Mouse (Mus musculus): ENCODE data around the gene Dlx3. TPM values are rescaled to one million over a fixed set of nuclear protein-coding genes. Genes with fewer than 3 reads are reported as not detected.

Gene Dlx3
- 0.89 and 1.3 TPM in 2 replicates for polyA plus RNA-seq (2016; fragmentation: Nextera tagmentation; extraction: Ambion mirVana)

DNA sequence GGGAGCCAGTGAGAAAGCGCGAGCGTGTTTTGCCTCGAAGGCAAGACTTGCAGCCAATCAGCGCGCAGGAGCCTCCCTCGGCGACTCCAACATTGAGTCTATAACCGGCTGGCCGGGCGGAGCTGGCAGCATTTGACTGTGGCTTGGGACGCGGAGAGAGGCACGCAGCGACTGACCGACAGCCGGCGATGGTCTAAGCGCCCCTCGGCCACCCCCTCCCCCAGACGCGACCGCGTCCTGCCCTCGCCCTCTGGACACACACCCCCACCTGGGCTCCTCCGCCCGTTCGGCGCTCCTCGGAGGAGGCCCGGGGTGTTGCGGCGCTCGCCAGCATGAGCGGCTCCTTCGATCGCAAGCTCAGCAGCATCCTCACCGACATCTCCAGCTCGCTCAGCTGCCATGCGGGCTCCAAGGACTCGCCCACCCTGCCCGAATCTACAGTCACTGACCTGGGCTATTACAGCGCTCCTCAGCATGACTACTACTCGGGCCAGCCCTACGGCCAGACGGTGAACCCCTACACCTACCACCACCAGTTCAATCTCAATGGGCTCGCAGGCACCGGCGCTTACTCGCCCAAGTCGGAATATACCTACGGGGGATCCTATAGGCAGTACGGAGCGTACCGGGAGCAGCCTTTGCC is at the start of gene Dlx3:
Gene Dlx3, plus strand, starts transcription at position 130 of the 643 bp plus-strand sequence.
- H3K27ac ChIP-seq (replicated peaks): no peak within 1 kb of the TSS; the same call in 1 of the 2 replicates
- H3K9me3 ChIP-seq (replicated peaks): no peaks in the 10 kb centered on the region
- H3K4me1 ChIP-seq: peaks cover 36% of the 10 kb centered on the region
- no peaks in the 10 kb centered on the region for H3K36me3 ChIP-seq
- peak; percentile 83 for DNase-seq (ENCODE audit: low spot score)
- H3K27me3 ChIP-seq (ENCODE audit: low read depth, poor library complexity, severe bottlenecking): peaks cover 82% of the 10 kb centered on the region
- peak within 1 kb of the TSS; percentile 52 for H3K4me3 ChIP-seq
- WGBS: under 1% methylated on average over 55 of the region's 55 CpGs

GRCm38 (mm10) chr11:95070140-95071107 is 49.5 kb upstream of the Dlx3 start:
- no peak for DNase-seq (ENCODE audit: low spot score)
- WGBS: 72% methylated on average over 8 of the region's 8 CpGs

GRCm38 (mm10) chr11:95071266-95071665 is 48.7 kb upstream of the Dlx3 start:
- Histone ChIP-seq H3K36me3 (no peaks in the 10 kb centered on the region), H3K27me3 (ENCODE audit: low read depth, poor library complexity, severe bottlenecking) (peaks cover 34% of the 10 kb centered on the region), H3K4me3 (no peak overlapping the region), H3K27ac (replicated peaks) (no peak overlapping the region), H3K4me1 (peaks cover 24% of the 10 kb centered on the region), H3K9me3 (replicated peaks) (no peaks in the 10 kb centered on the region)
- DNase-seq (ENCODE audit: low spot score): no peak
- WGBS: 62% methylated on average over 7 of the region's 7 CpGs

More at GRCm38 (mm10) chr11:95070140-95071107, 49.5 kb upstream of the Dlx3 start:
- H3K4me1 ChIP-seq: peaks cover 16% of the 10 kb centered on the region
- H3K27ac ChIP-seq (replicated peaks): 0 out of 2 replicates have a peak overlapping the region, but pooled peaks have one; percentile 13
- no peaks in the 10 kb centered on the region; the same call in 1 of the 2 replicates for H3K36me3 ChIP-seq
- H3K4me3 ChIP-seq: no peak overlapping the region
- H3K27me3 ChIP-seq (ENCODE audit: low read depth, poor library complexity, severe bottlenecking): peaks cover 25% of the 10 kb centered on the region
- no peaks in the 10 kb centered on the region for H3K9me3 ChIP-seq (replicated peaks)

GRCm38 (mm10) chr11:95072136-95072535 is 47.8 kb upstream of the Dlx3 start:
- H3K9me3 ChIP-seq (replicated peaks): no peaks in the 10 kb centered on the region
- 0 out of 2 replicates have a peak overlapping the region, but pooled peaks have one; percentile 17 for H3K27ac ChIP-seq (replicated peaks)
- 72% methylated on average over 8 of the region's 8 CpGs for WGBS
- no peaks in the 10 kb centered on the region for H3K36me3 ChIP-seq
- peaks cover 42% of the 10 kb centered on the region for H3K27me3 ChIP-seq (ENCODE audit: low read depth, poor library complexity, severe bottlenecking)
- H3K4me1 ChIP-seq: peaks cover 33% of the 10 kb centered on the region
- H3K4me3 ChIP-seq: no peak overlapping the region
- DNase-seq (ENCODE audit: low spot score): no peak

- H3K9me3 ChIP-seq (replicated peaks): no peaks in the 10 kb centered on the region
- WGBS: 77% methylated on average over 5 of the region's 5 CpGs
- DNase-seq (ENCODE audit: low spot score): no peak
- no peak overlapping the region for H3K27ac ChIP-seq (replicated peaks)
- H3K27me3 ChIP-seq (ENCODE audit: low read depth, poor library complexity, severe bottlenecking): peaks cover 49% of the 10 kb centered on the region
- no peak overlapping the region for H3K4me3 ChIP-seq
- H3K36me3 ChIP-seq: no peaks in the 10 kb centered on the region
- H3K4me1 ChIP-seq: peaks cover 35% of the 10 kb centered on the region
These were observed 47.1 kb upstream of the Dlx3 start for GRCm38 (mm10) chr11:95072804-95073203.

DNA sequence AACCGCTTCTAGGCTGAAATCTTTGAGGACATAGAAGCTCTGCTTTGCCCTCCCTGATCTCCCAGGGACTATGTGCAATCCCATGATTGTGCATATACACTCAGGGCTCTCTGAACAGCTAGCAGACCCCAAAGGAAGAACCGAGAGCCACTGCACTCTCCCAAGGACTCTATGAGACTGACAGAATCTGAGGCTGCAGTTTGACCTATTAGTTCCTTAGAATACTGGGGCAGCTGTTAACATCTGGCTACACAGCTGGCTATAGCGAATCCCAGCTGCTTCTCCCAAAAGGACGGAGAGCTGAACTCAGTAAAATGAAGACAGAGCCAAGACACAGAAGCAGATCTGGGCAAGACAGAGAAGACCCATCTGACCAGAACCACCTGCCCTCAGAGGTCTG is 46.1 kb upstream of the Dlx3 start:
- no peak for DNase-seq (ENCODE audit: low spot score)
- no peak overlapping the region for H3K27ac ChIP-seq (replicated peaks)
- no peaks in the 10 kb centered on the region for H3K9me3 ChIP-seq (replicated peaks)
- H3K4me1 ChIP-seq: peaks cover 37% of the 10 kb centered on the region
- WGBS: 86% methylated on average over 4 of the region's 4 CpGs
- H3K36me3 ChIP-seq: no peaks in the 10 kb centered on the region
- peaks cover 59% of the 10 kb centered on the region for H3K27me3 ChIP-seq (ENCODE audit: low read depth, poor library complexity, severe bottlenecking)
- no peak overlapping the region for H3K4me3 ChIP-seq

GRCm38 (mm10) chr11:95074694-95075093 is 45.2 kb upstream of the Dlx3 start:
- peaks cover 37% of the 10 kb centered on the region for H3K4me1 ChIP-seq
- H3K27me3 ChIP-seq (ENCODE audit: low read depth, poor library complexity, severe bottlenecking): peaks cover 68% of the 10 kb centered on the region
- H3K4me3 ChIP-seq: 0 out of 2 replicates have a peak overlapping the region, but pooled peaks have one; percentile 66
- H3K9me3 ChIP-seq (replicated peaks): no peaks in the 10 kb centered on the region
- WGBS: 81% methylated on average over 4 of the region's 4 CpGs
- no peaks in the 10 kb centered on the region for H3K36me3 ChIP-seq
- H3K27ac ChIP-seq (replicated peaks): no peak overlapping the region
- DNase-seq (ENCODE audit: low spot score): no peak

DNA sequence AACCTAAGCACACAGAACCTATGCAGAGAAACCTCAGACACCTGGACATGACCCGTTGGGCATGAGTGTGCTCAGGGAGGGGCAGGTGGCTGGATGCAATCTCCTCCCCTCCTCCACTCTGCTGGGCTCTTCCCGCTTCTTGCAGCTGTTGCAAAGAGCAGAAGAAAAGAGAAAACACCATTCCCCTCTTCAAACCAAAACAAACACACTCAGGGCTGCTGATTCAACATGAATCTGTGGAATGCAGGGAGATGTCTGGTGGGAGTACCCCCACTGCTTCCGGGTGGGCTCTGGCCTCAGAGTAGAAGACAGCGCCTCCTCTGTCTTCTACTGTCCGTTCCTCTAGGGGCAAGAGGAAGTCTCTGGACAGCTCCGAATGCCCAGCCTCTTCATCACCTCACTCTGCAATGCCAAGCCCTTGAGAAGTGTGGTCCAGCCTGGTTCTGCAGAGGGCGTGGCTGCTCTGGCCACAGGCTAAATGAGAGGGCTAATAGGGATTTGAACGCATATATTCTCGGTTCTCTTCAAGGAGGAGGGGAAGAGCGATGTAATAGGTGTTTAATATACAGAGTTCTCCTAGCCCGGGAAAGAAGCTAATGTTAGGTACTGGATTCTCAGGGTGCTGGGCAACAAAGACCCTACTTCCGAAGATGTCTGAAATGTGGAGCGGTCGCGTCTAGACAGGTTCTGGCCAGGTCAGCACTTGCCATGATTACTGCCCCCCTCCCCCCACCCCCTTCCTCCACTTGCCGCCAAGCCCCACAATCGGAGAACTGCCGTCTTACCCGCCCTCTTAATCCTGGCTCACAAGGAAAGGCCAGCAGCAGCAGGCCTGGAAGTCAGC is 44.5 kb upstream of the Dlx3 start:
- no peaks in the 10 kb centered on the region for H3K9me3 ChIP-seq (replicated peaks)
- H3K27me3 ChIP-seq (ENCODE audit: low read depth, poor library complexity, severe bottlenecking): peaks cover 74% of the 10 kb centered on the region
- no peaks in the 10 kb centered on the region for H3K36me3 ChIP-seq
- WGBS: 8% methylated on average over 19 of the region's 19 CpGs
- DNase-seq (ENCODE audit: low spot score): no peak
- H3K4me1 ChIP-seq: peaks cover 37% of the 10 kb centered on the region
- H3K4me3 ChIP-seq: peak overlapping the region; percentile 66
- H3K27ac ChIP-seq (replicated peaks): peak overlapping the region; percentile 69

DNA sequence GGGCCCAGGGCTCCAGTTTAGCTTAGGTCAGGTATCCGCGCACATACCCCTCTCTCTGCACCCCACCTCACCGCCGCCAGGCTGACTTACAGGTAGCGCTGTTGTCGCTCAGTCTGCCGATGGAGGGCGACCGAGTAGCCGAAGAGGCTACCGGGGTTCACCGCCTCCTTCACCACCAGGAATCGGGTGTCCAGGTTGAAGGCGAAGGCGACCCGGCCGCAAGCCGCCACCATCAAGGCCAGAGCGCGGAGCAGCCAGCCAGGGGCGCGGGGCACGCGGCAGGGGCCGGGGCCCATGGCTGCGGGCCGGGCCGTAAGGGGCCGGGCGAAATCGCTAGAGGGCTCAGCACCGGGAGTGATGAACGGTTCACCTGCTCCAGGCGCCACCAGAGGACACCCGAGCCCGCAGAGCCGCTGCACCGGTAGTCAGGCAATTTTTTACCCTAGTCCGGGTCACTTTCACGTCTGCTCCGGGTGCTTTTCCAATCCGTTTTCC is 43.8 kb upstream of the Dlx3 start:
- Histone ChIP-seq H3K4me3 (peak overlapping the region; percentile 66), H3K36me3 (no peaks in the 10 kb centered on the region), H3K27me3 (ENCODE audit: low read depth, poor library complexity, severe bottlenecking) (peaks cover 74% of the 10 kb centered on the region), H3K9me3 (replicated peaks) (no peaks in the 10 kb centered on the region), H3K27ac (replicated peaks) (peak overlapping the region; percentile 69), H3K4me1 (peaks cover 36% of the 10 kb centered on the region)
- under 1% methylated on average over 39 of the region's 42 CpGs for WGBS
- DNase-seq (ENCODE audit: low spot score): peak; percentile 64

DNA sequence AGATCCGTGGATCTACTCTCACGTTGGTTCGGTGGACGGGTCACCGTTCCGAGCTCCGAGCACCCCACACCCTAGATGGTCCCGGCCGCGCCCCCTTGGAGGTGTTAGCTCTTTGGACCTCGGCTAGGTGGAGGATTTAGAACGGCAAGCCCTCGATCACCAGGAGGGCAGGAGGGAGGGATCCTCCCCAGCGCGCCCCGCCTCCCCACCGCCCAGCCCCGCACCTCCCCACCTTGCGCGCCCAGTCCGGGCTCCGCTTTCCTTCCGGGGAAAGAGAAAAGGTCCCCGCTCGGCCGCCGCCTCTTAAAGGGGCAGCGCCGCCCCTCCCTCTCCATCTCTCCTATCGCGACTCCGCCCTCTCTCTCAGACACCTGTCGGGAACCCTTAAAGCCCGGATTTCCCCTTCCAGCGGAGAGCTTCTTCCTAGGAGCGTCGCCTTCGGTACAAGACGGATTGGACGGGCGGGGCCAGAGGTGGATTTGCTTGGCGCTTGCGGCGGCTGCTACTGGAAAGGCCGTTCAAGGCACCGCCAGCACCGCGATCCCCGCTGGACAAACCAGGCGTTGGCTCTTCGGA is 43.3 kb upstream of the Dlx3 start, which contains the start of gene Itga3:
Gene Itga3, minus strand, starts transcription at position 266 of the 576 bp plus-strand sequence.
- peaks cover 33% of the 10 kb centered on the region for H3K4me1 ChIP-seq
- H3K9me3 ChIP-seq (replicated peaks): no peaks in the 10 kb centered on the region
- H3K27me3 ChIP-seq (ENCODE audit: low read depth, poor library complexity, severe bottlenecking): peaks cover 74% of the 10 kb centered on the region
- DNase-seq (ENCODE audit: low spot score): peak; percentile 63
- peak within 1 kb of the TSS; percentile 69 for H3K27ac ChIP-seq (replicated peaks)
- no peaks in the 10 kb centered on the region for H3K36me3 ChIP-seq
- peak within 1 kb of the TSS; percentile 66 for H3K4me3 ChIP-seq
- under 1% methylated on average over 51 of the region's 51 CpGs for WGBS

GRCm38 (mm10) chr11:95077956-95078355 is 42.0 kb upstream of the Dlx3 start:
- Histone ChIP-seq H3K9me3 (replicated peaks) (no peaks in the 10 kb centered on the region), H3K4me1 (peaks cover 27% of the 10 kb centered on the region), H3K27me3 (ENCODE audit: low read depth, poor library complexity, severe bottlenecking) (peaks cover 71% of the 10 kb centered on the region), H3K27ac (replicated peaks) (no peak overlapping the region), H3K4me3 (no peak overlapping the region), H3K36me3 (no peaks in the 10 kb centered on the region)
- 65% methylated on average over 7 of the region's 7 CpGs for WGBS
- DNase-seq (ENCODE audit: low spot score): no peak
